In the genomic region with DNA sequence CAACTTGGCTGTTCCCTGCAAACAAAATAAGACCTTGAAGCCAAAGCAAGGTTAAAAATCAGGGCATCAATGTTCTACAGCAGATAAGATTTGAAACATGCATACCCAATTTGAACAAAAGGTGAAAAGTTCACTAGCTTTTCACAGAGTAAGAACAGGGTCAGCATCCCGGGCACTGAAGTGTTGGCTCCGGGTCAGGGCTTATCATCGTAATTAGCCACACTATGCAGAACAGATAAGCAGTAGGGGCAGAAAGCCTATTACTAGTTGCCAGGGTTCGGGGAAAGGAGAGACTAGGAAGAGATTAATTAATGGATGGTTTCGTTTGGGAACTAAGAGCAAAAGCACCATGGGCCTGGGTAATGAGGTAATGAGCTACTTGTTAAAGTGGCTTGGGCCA, we compare ENCODE assay signal across 25 mouse cellular contexts.
DNase-seq lines count a peak whose midpoint lies in the region; ATAC-seq and TF ChIP-seq lines count a peak whose summit lies in the region.
"Had no signal": no experiment of that assay in that cellular context is flagged by ENCODE, and none has a peak within 500 bp of the region (broad histone marks: within the 10 kb centered on the region; RNA-seq: fewer than 3 reads in every experiment).

No protein-coding gene starts in this region.

- no peak overlapping the region for H3K4me3 ChIP-seq in forebrain, embryonic 16.5 days (replicated peaks; ENCODE audit: low read length)
- no peak overlapping the region for H3K4me3 ChIP-seq in forebrain, postnatal 0 days (ENCODE audit: low read depth, low read length)
- H3K4me3 ChIP-seq: gastrocnemius, adult 2 months; heart, adult 2 months; liver, embryonic 12.5 days; midbrain, embryonic 12.5 days; neural tube, embryonic 13.5 days had no signal

- intact Hi-C loops in heart, postnatal 10 days (cut with DNase I), result no loop called here

- 8% methylated on average over 5 of the region's 5 CpGs for WGBS in forebrain, embryonic 16.5 days
- 12% methylated on average over 5 of the region's 5 CpGs for WGBS in forebrain, postnatal 0 days

- H3K36me3 ChIP-seq in forebrain, embryonic 16.5 days (ENCODE audit: control insufficient read depth, insufficient read depth), result no peaks in the 10 kb centered on the region
- no peaks in the 10 kb centered on the region for H3K36me3 ChIP-seq in forebrain, postnatal 0 days (ENCODE audit: insufficient read depth)
- H3K36me3 ChIP-seq: liver, embryonic 12.5 days; midbrain, embryonic 12.5 days; neural tube, embryonic 13.5 days had no signal

- TF ChIP-seq CTCF in forebrain, postnatal 0 days (IDR thresholded peaks at IDR 0.05; ENCODE audit: low read depth), result no peak

- ATAC-seq in forebrain, embryonic 16.5 days, result peak; percentile 31; the same call in 1 of the 2 replicates
- no peak for ATAC-seq in forebrain, postnatal 0 days
- ATAC-seq: CD4-positive, CD25-positive, alpha-beta regulatory T cell, adult 4 months; intestine, postnatal 0 days; liver, embryonic 12.5 days; liver, postnatal 0 days had no signal

- H3K27ac ChIP-seq in forebrain, embryonic 16.5 days (ENCODE audit: low read length), result no peak overlapping the region
- H3K27ac ChIP-seq in forebrain, postnatal 0 days (ENCODE audit: low read depth, low read length), result no peak overlapping the region
- H3K27ac ChIP-seq: gastrocnemius, adult 2 months; heart, adult 2 months; hindbrain, embryonic 14.5 days; liver, embryonic 12.5 days; midbrain, embryonic 12.5 days; neural tube, embryonic 13.5 days had no signal

- DNase-seq in forebrain, postnatal 0 days, result no peak
- peak; percentile 31 to 32 for DNase-seq in heart, postnatal 10 days
- no peak for DNase-seq in heart, adult 8-10 months (ENCODE audit: low spot score)
- DNase-seq in kidney, postnatal 25 days, result peak; percentile 3 to 32
- DNase-seq in kidney, postnatal 10 days, result no peak
- DNase-seq: adrenal gland, postnatal 14 days; cerebellum, adult 11 months; cerebellum, adult 9-10 months; cerebellum, postnatal 36 days; gastrocnemius, adult 2 months; gastrocnemius, postnatal 36 days; layer of hippocampus, postnatal 36 days; left cerebral cortex, postnatal 4 days; liver, postnatal 0 days; lung, postnatal 36 days; right cerebral cortex, postnatal 14 days; thymus, postnatal 14 days had no signal

- no peaks in the 10 kb centered on the region for H3K27me3 ChIP-seq in forebrain, embryonic 16.5 days (replicated peaks; ENCODE audit: control insufficient read depth, insufficient read depth, low read length)
- H3K27me3 ChIP-seq in forebrain, postnatal 0 days (ENCODE audit: insufficient read depth, low read length), result no peaks in the 10 kb centered on the region
- H3K27me3 ChIP-seq: liver, embryonic 12.5 days; neural tube, embryonic 13.5 days had no signal

- H3K9me3 ChIP-seq in forebrain, embryonic 16.5 days (ENCODE audit: control insufficient read depth, low read length), result no peaks in the 10 kb centered on the region
- no peaks in the 10 kb centered on the region for H3K9me3 ChIP-seq in forebrain, postnatal 0 days (ENCODE audit: low read length)
- H3K9me3 ChIP-seq: liver, embryonic 12.5 days; midbrain, embryonic 12.5 days; neural tube, embryonic 13.5 days had no signal

- H3K4me2 ChIP-seq in forebrain, embryonic 16.5 days (ENCODE audit: low read length), result no peak overlapping the region
- no peak overlapping the region for H3K4me2 ChIP-seq in forebrain, postnatal 0 days (ENCODE audit: low read depth)
- H3K4me2 ChIP-seq: hindbrain, embryonic 14.5 days; liver, embryonic 12.5 days; midbrain, embryonic 12.5 days; neural tube, embryonic 13.5 days had no signal

- H3K4me1 ChIP-seq in forebrain, embryonic 16.5 days (replicated peaks; ENCODE audit: control insufficient read depth, insufficient read depth, low read length), result no peaks in the 10 kb centered on the region
- H3K4me1 ChIP-seq in forebrain, postnatal 0 days (ENCODE audit: insufficient read depth), result no peaks in the 10 kb centered on the region
- H3K4me1 ChIP-seq: liver, embryonic 12.5 days; midbrain, embryonic 12.5 days; neural tube, embryonic 13.5 days had no signal

- no peak overlapping the region for H3K9ac ChIP-seq in forebrain, embryonic 16.5 days (replicated peaks; ENCODE audit: low read depth, low read length)
- H3K9ac ChIP-seq in forebrain, postnatal 0 days, result no peak overlapping the region
- H3K9ac ChIP-seq: hindbrain, embryonic 14.5 days; liver, embryonic 12.5 days; liver, postnatal 0 days; midbrain, embryonic 12.5 days; neural tube, embryonic 13.5 days had no signal

Comparison
In these comparisons a context has a peak if more than half of its experiments do, and no peak if none do; other contexts are left out.
1. DNase-seq: peak in heart, postnatal 10 days (2 of 2) and kidney, postnatal 25 days (2 of 2); none in forebrain, postnatal 0 days (single experiment), heart, adult 8-10 months (single experiment) and kidney, postnatal 10 days (single experiment).